Mouse (Mus musculus): Measurements from ENCODE around the gene Erf.

Erf gene

GRCm38 (mm10) chr7:25250141-25250972 is at the start of gene Erf:
Gene Erf (minus strand): TSS chr7:25250761.
- peak; percentile 93 to 94 for DNase-seq

DNA sequence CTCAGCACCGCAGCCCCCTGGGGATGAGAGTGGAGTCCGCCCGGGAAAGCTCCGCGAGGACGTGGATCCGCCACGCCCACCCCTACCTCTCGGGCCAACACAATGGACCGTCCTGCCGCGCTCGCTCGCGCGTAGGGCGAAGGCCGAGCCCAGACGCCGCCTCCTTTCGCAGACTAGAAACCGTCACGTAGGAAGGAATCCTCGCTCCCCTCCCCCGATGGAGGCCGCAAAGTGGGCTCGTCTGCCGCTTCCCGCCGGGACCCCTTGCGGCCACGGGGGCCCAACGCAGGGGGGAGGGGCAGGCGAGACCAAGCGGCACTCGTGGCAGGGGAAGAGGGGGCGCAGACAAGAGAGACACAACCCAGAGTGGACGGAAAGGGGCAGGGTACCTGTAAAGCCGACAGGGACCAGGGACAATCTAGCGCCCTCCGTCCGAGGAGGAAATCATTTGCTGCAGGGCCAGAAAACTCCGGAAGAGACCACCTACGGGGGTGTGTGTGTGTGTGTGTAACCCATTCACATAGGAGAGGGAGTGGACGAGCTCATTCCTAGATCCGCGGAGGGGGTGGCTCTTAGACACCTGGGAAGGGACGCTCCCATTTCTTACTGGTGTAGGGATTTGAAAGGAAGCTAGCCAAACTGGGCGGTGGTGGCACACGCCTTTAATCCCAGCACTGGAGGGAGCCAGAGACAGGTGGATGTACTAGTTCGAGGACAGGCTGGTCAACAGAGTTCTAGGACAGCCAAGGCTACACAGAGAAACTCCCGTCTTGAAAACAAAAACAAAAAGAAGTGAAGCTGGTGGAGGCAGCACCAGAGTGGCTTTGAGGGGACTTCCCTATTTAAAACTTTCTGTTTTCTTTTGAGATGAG is 47.1 kb upstream of the Erf start, which contains the start of gene Pafah1b3:
Gene Pafah1b3 (minus strand): TSS at position 533 of the 872 bp plus-strand sequence.
- DNase-seq = peak; percentile 92 to 94

DNA sequence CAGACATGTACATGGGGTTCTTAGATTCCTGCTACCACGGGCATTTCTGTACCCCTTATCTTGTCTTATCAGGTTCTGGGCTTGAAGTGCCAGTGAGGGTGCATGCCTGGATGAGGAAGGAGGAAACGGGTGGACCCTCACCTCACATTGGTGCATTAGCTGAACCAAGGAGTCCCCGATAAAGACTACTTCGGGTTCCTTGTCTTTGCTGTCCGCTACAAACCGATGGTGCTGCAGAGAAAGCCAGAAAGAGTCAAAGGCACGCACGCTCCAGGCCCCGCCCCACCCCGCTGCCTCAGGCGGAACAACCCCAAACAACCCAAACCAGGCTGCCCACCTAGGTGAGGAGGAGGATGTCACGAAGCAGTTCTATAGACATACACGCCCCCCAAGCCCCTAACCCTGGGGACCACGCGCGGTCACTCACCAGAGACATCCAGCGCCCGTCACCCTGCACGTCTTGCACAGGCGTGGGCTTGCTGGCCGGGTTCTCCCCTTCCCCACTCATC is 46.4 kb upstream of the Erf start:
- DNase-seq = peak in 1 of 2 experiments; percentile 57

DNA sequence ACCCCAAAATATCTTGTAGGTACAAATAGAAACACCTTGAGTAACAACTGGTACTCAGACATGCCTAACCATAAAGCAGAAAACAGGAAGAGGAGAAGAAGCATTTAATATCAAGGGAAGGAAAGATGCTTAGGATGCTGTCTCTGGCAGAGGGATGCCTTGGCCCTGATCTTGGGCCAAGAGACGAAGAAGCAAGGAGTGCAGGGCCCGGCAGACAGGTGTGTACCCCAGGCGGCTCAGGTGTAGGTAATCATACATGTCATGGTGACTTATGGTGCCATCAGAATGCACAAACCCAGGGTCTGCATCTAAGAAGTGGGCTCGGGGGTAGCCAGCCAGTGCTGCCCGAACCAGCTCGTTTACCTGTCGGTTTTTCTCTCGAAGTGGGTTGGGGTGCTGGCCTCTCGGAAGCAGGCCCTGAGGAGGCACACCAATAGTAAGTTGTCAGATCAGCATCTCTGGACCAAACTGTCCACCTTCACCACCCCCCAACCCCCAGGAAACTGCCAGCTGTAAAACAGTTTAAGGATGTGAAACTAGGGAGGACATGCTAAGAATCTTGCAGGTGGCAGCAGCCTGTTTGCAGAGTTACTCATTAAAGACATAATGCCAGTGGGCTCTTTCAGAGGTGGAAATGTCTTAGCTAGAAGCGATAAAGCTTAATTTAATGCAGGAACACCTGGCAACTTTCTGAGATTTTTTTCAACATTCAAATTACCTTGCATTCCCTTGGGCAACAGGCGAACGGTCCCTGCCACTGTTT is 44.6 kb upstream of the Erf start:
- DNase-seq = peak in 1 of 2 experiments; percentile 13

DNA sequence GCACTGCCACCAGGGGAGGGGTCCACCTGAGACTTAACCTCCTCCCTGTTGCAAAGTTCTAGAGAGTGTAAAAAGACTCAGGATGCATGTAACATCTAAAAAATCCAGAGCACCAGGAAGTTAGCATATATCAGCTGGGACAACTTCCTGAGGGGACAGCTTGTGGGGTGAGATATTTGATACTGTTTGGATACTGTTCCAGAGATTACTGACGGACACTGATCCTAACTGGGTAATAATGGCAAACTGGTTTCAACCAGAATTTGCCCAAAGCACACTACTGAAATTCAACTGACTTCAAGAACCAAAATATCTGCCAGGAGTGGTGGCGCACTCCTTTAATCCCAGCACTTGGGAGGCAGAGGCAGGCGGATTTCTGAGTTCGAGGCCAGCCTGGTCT is 43.9 kb upstream of the Erf start:
- DNase-seq = no peak

DNA sequence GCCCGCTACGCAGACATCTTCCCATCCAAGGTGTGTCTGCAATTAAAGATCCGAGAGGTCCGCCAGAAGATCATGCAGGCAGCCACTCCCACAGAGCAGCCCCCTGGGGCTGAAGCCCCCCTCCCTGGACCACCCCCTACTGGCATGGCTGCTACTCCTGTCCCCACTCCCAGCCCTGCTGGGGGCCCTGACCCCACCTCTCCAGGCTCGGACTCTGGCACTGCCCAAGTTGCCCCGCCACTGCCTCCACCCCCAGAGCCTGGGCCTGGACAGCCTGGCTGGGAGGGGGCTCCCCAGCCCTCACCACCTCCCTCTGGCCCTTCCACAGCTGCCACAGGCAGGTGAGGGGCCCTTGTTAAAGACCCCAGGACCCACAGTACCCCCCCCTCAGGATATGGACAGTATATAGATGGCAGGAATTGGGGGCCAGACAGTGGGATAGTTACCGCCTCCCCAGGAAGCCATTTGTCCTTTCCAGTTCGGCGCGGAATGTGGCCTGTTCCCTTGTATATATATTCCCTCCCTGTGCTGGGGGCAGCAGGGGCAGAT is 42.7 kb upstream of the Erf start:
- peak in 1 of 2 experiments; percentile 20 for DNase-seq

- DNase-seq = peak in 1 of 2 experiments; percentile 22
These were observed 41.5 kb upstream of the Erf start for GRCm38 (mm10) chr7:25292107-25292506.

DNA sequence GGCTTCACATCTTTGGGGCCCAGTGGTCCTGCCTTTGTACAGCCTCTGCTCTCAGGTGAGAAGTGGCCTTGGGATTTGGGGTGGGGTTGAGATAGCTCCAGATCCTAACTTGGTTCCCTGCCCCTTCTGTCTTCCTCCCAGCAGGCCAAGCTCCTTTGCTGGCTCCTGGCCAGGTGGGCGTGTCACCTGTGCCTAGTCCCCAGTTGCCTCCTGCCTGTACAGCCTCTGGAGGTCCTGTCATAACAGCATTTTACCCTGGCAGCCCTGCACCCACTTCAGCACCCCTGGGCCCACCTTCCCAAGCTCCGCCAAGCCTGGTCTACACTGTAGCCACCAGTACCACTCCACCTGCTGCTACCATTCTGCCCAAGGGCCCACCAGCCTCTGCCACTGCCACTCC is 40.4 kb upstream of the Erf start:
- DNase-seq = peak; percentile 63 to 76

GRCm38 (mm10) chr7:25290463-25290862 is 39.9 kb upstream of the Erf start:
- no peak for DNase-seq

GRCm38 (mm10) chr7:25289925-25290324 is 39.4 kb upstream of the Erf start:
- DNase-seq = no peak

- DNase-seq = no peak
These were observed 38.2 kb upstream of the Erf start for GRCm38 (mm10) chr7:25288721-25289120.

- no peak for DNase-seq
These were observed 37.5 kb upstream of the Erf start for GRCm38 (mm10) chr7:25288011-25288410.

DNA sequence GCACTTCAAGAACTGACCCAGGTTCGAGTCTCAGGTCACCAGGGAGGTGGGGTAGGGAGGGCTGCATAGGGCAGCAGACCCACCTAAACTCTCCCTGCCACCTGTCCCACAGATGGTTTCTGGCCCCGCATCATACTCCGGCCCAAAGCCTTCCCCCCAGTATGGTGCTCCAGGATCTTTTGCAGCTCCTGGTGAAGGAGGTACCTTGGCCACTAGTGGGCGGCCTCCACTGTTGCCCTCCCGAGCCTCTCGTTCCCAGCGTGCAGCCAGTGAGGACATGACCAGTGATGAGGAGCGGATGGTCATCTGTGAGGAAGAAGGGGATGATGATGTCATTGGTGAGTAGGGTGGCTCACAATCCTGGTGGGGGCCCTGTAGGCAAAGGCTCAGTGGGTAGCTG is 36.4 kb upstream of the Erf start:
- no peak for DNase-seq

- DNase-seq = no peak
These were observed 35.1 kb upstream of the Erf start for GRCm38 (mm10) chr7:25285511-25286238.

DNA sequence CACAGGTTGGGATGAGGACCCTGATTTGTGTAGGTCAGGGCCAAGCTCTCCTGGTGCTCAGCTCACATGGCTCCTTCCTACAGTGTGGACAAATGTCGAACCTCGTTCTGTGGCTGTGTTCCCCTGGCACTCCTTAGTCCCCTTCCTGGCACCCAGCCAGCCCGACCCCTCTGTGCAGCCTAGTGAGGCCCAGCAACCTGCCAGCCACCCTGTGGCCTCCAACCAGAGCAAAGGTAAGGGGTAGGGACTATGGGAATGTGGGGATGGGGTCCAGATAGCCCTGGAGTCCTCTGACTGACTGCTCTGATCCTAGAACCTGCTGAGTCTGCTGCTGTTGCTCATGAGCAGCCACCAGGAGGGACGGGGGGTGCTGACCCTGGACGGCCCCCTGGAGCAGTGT is 34.2 kb upstream of the Erf start:
- peak; percentile 49 to 70 for DNase-seq

- DNase-seq = peak in 1 of 2 experiments; percentile 31
These were observed 33.6 kb upstream of the Erf start for GRCm38 (mm10) chr7:25284171-25284570.

- DNase-seq = peak in 1 of 2 experiments; percentile 34
These were observed 33.1 kb upstream of the Erf start for GRCm38 (mm10) chr7:25283637-25284036.

DNA sequence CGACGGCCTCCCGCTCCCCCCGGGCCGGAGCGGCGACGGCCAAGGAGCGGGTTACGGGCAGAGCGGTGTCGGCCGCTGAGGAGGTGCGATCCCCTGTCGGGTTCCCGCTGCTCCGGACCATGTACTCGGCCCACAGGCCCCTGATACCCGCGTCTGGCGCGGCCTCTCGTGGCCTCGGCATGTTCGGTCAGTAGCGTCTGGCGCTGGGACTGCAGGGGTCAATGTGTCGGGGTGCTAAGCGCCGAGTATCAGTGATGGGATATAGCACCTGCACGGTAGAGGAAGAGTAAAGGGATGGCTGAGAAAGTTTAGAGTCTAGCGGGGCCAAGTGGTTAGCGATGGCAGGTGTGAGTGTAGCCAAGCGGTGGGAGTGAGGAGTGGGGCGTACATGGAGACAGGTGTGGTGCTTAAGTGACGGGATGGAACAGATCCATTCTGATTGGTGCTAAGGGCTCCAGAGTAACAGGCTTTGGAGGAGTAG is 32.2 kb upstream of the Erf start:
- peak; percentile 63 to 68 for DNase-seq

- peak; percentile 98 for DNase-seq
These were observed 31.4 kb upstream of the Erf start for GRCm38 (mm10) chr7:25281734-25282601.

- no peak for DNase-seq
These were observed 30.7 kb upstream of the Erf start for GRCm38 (mm10) chr7:25281166-25281733.

Measured in cerebellum, postnatal 14 days (tissue).